Mouse (Mus musculus) hindbrain, embryonic 12.5 days (tissue): ENCODE data around the gene Radil. TPM values are rescaled to one million over a fixed set of nuclear protein-coding genes. Genes with fewer than 3 reads are reported as not detected.

Experiments
- ATAC-seq: fragments of 200-750 bp; cut with Nextera tagmentation; 2 replicates; pipeline ENCODE4 v1.8.0; 2017; ENCODE audit warnings: moderate TSS enrichment; ENCODE audit not compliant: low FRiP score
- H3K27ac ChIP-seq: fragments of 300-500 bp; sonication (generic); 2 replicates; pipeline ENCODE4 v1.5.1; 2016; ENCODE audit warnings: mild to moderate bottlenecking
- H3K27me3 ChIP-seq: fragments of 300-500 bp; sonication (generic); 2 replicates; pipeline ENCODE4 v1.6.1; 2016; ENCODE audit warnings: mild to moderate bottlenecking
- H3K36me3 ChIP-seq: fragments of 300-500 bp; sonication (generic); 2 replicates; pipeline ENCODE4 v1.6.1; 2016; ENCODE audit warnings: mild to moderate bottlenecking
- H3K4me1 ChIP-seq: fragments of 300-500 bp; sonication (generic); 2 replicates; pipeline ENCODE4 v1.6.1; 2016
- H3K4me2 ChIP-seq: fragments of 300-500 bp; sonication (generic); replicated peaks from 2 replicates; pipeline ENCODE4 v1.6.1; 2016; ENCODE audit warnings: mild to moderate bottlenecking
- H3K4me3 ChIP-seq: fragments of 300-500 bp; sonication (generic); 2 replicates; pipeline ENCODE4 v1.5.1; 2016; ENCODE audit warnings: mild to moderate bottlenecking
- H3K9ac ChIP-seq: fragments of 300-500 bp; sonication (generic); 2 replicates; pipeline ENCODE4 v1.6.1; 2016; ENCODE audit warnings: mild to moderate bottlenecking, moderate library complexity
- H3K9me3 ChIP-seq: fragments of 300-500 bp; sonication (generic); replicated peaks from 2 replicates; pipeline ENCODE4 v1.6.1; 2016; ENCODE audit warnings: mild to moderate bottlenecking
- WGBS: fragments of 180-500 bp; shearing (Covaris S2); methylation state at CpG from one replicate; pipeline ENCODE4 v1.1.7; 2016; 5-methylcytosine and 5-hydroxymethylcytosine counted together
- polyA plus RNA-seq: library from polyadenylated mRNA; unstranded; fragments of >200 nt; fragmentation: Nextera tagmentation; extraction: Ambion mirVana; gene quantifications from 2 replicates; pipeline ENCODE4 v1.2.1, GENCODE M21; 2016

Radil gene
- polyA plus RNA-seq, 1 experiment from 2014 or later, result 7.5 TPM

DNA sequence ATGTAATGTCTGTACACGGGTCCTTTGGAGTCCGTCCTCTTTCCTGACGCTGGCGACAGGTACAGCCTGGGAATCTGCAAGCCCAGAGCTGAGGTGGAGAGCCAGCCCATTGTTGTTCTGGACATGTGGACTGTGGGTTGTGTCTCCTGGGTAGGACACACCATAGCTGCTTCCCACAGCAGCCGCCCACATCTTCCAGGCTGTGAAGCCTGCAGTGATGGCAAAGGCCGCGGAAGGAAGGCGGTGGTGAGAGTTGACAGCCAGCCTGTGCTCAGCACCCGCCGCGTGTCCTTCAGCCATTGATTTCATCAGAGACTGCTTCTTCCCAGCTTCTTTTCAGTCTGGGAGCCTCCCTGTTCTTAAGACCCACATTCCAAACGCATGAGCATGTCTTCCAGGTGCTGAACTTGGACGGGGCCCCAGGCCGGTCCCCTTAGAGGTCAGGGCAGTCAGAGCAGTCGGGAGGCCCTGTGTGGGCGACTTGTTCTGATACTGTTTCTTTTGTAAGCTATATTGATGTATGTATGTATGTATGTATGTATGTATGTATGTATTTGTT, 112.4 kb downstream of the Radil start:
- peaks cover 46% of the 10 kb centered on the region for H3K4me1 ChIP-seq

DNA sequence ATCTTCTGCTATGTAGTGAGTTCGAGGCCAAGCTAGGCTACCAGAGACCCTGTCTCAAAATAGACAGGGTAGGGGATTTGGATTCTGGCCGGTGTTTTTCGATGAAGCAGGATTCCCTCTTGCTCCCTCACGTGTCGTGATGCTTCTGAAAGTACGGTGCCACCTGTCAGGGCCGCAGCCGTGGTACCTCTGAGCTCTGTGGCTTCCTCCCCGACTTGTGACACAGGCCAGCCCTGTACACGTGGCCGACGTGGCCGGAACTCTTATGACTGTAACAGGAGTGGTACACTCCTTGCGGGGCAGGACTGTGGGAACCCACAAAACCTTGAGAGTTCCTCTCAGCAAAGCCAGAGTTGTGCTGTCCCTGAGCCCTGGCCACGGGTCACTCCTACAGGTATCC, 115.2 kb downstream of the Radil start:
- Histone ChIP-seq H3K4me1 (peaks cover 41% of the 10 kb centered on the region), H3K4me3 (no peak overlapping the region), H3K36me3 (peaks cover 26% of the 10 kb centered on the region), H3K4me2 (no peak overlapping the region), H3K27me3 (no peaks in the 10 kb centered on the region), H3K27ac (no peak overlapping the region), H3K9ac (no peak overlapping the region), H3K9me3 (no peaks in the 10 kb centered on the region)
- WGBS, result 96% methylated on average over 15 of the region's 15 CpGs
- no peak for ATAC-seq

More for the DNA sequence above, 112.4 kb downstream of the Radil start:
- Histone ChIP-seq H3K4me2 (no peak overlapping the region), H3K9me3 (no peaks in the 10 kb centered on the region), H3K27me3 (no peaks in the 10 kb centered on the region), H3K36me3 (peaks cover 26% of the 10 kb centered on the region), H3K9ac (no peak overlapping the region), H3K4me3 (no peak overlapping the region), H3K27ac (no peak overlapping the region)
- 85% methylated on average over 16 of the region's 16 CpGs for WGBS
- no peak for ATAC-seq

Other genes with a start within 250 kb of the Radil start
- gene Foxk1, start 149.6 kb downstream of the Radil start, polyA plus RNA-seq, result 7.9 and 8.8 TPM in 2 replicates
- 14.9 and 15.6 TPM in 2 replicates for gene Ap5z1, start 87.2 kb downstream of the Radil start, polyA plus RNA-seq
- 0.32 and 0.36 TPM in 2 replicates for gene Papolb, start 21.0 kb downstream of the Radil start, polyA plus RNA-seq
- 12.0 and 12.2 TPM in 2 replicates for gene Mmd2, start 57.7 kb upstream of the Radil start, polyA plus RNA-seq
- gene Wipi2, start 76.6 kb upstream of the Radil start, polyA plus RNA-seq, result 63.8 and 64.8 TPM in 2 replicates
- 58.5 and 60.2 TPM in 2 replicates for gene Slc29a4, start 141.4 kb upstream of the Radil start, polyA plus RNA-seq